Mouse (Mus musculus): ENCODE measurements around the gene Ckmt2.

- no peak for TF ChIP-seq GATA1 (IDR thresholded peaks at IDR 0.05; ENCODE audit: borderline replicate concordance, low read length)
- no peak for TF ChIP-seq FLI1 (IDR thresholded peaks at IDR 0.05; ENCODE audit: low read length)
Observed at GRCm38 (mm10) chr13:91906338-91906737, 29.7 kb upstream of the Ckmt2 start.
